Comparison of ENCODE assay signal across 8 mouse cellular contexts in genomic region chr15:8443168-8443925, GRCm38 (mm10). TPM values are rescaled to one million over a fixed set of nuclear protein-coding genes. Genes with fewer than 3 reads are reported as not detected.
DNase-seq lines count a peak whose midpoint lies in the region; ATAC-seq and TF ChIP-seq lines count a peak whose summit lies in the region.

No protein-coding gene starts in this region.

- peak overlapping the region; percentile 99 for H3K27ac ChIP-seq in cortical plate, adult 2 months (ENCODE audit: insufficient read depth, low read length)
- H3K27ac ChIP-seq in midbrain, embryonic 10.5 days (replicated peaks) = peak overlapping the region; percentile 95

- peak overlapping the region; percentile 96 for H3K4me3 ChIP-seq in cortical plate, adult 2 months (ENCODE audit: insufficient read depth, low read length)
- peak overlapping the region; percentile 95 for H3K4me3 ChIP-seq in midbrain, embryonic 10.5 days

- peak; percentile 65 for DNase-seq in layer of hippocampus, adult 11-12 months (ENCODE audit: low spot score)
- DNase-seq in layer of hippocampus, adult 9-10 months (ENCODE audit: low spot score) = no peak
- peak; percentile 77 for DNase-seq in gastrocnemius, postnatal 14 days
- peak; percentile 62 for DNase-seq in left cerebral cortex, postnatal 4 days
- DNase-seq in midbrain, embryonic 10.5 days (ENCODE audit: low spot score) = no peak
- DNase-seq in skeletal muscle tissue, adult 2 months (ENCODE audit: low read depth, low spot score) = peak; percentile 54

- peaks cover 2% of the 10 kb centered on the region; the same call in 1 of the 2 replicates for H3K4me1 ChIP-seq in cortical plate, adult 2 months (ENCODE audit: control insufficient read depth, insufficient read depth, low read length)
- peaks cover 34% of the 10 kb centered on the region for H3K4me1 ChIP-seq in midbrain, embryonic 10.5 days

- ATAC-seq in inflammation-experienced regulatory T-cells, adult 6 months = peak; percentile 9

- no peaks in the 10 kb centered on the region for H3K27me3 ChIP-seq in midbrain, embryonic 10.5 days (ENCODE audit: low read depth, poor library complexity, severe bottlenecking)

- no peaks in the 10 kb centered on the region for H3K9me3 ChIP-seq in midbrain, embryonic 10.5 days (replicated peaks)

- under 1% methylated on average over 40 of the region's 40 CpGs for WGBS in midbrain, embryonic 10.5 days

- TF ChIP-seq CTCF in cortical plate, adult 2 months (IDR thresholded peaks at IDR 0.05; ENCODE audit: extremely low read depth, insufficient read depth, low read length) = no peak

- TF ChIP-seq POLR2A in cortical plate, adult 2 months (IDR thresholded peaks at IDR 0.05; ENCODE audit: extremely low read depth, insufficient read depth, low read length) = no peak

- H3K36me3 ChIP-seq in midbrain, embryonic 10.5 days = no peaks in the 10 kb centered on the region

- intact Hi-C loops in gastrocnemius, postnatal 14 days (cut with DNase I; ENCODE audit: low total_unique reads) = loop anchor here (5.0 kb wide), 1 partner anchor 61 kb away; no protein-coding TSS in a partner anchor
- intact Hi-C loops in left cerebral cortex, postnatal 4 days (cut with DNase I) = loop anchor here (10.0 kb wide), 1 partner anchor 59 kb away; no protein-coding TSS in a partner anchor

RNA-seq across cellular contexts. Expression of gene Nipbl, which starts 0.9 kb away (rescaled TPM):
- polyA plus RNA-seq in cortical plate, adult 2 months (2012; rRNA removed) = 10.0 and 10.3 TPM in 2 replicates
- total RNA-seq in gastrocnemius, postnatal 14 days (2021) = 10 to 100 TPM; 21.9 to 23.1 TPM
- 10 to 100 TPM; 35.3 to 52.3 (median 50.3) TPM for polyA plus RNA-seq in inflammation-experienced regulatory T-cells, adult 6 months (2017; shearing (Covaris generic))
- total RNA-seq in left cerebral cortex, postnatal 4 days (2021) = 10 to 100 TPM; 42.5 to 44.9 TPM
- 15.8 and 17.9 TPM in 2 replicates for polyA plus RNA-seq in midbrain, embryonic 10.5 days (2016; fragmentation: Nextera tagmentation; extraction: Ambion mirVana)

Comparison
In these comparisons a context has a peak if more than half of its experiments do, and no peak if none do; other contexts are left out.
1. DNase-seq: peak in layer of hippocampus, adult 11-12 months (single experiment), gastrocnemius, postnatal 14 days (single experiment), left cerebral cortex, postnatal 4 days (single experiment) and skeletal muscle tissue, adult 2 months (single experiment); none in layer of hippocampus, adult 9-10 months (single experiment) and midbrain, embryonic 10.5 days (single experiment).